Mouse (Mus musculus): ENCODE results near the gene Clk4. TPM values are rescaled to one million over a fixed set of nuclear protein-coding genes. Genes with fewer than 3 reads are reported as not detected.
A peak's percentile ranks its signal among the peaks of the same experiment; 100 is the strongest.

Gene Clk4
- 100 to 1,000 TPM; 111 to 122 TPM for total RNA-seq (2021)
- long read RNA-seq, transcript Clk4-201 (13 exons, 1,949 nt), result major isoform, 5 of 34 reads
- long read RNA-seq, partial matches to known transcripts, result 3 of 34 reads
- long read RNA-seq, other reads (novel, unspliced or antisense), result 24 of 34 reads

- no peak for DNase-seq (ENCODE audit: low spot score in 2 of 2)
Observed at GRCm38 (mm10) chr11:51261680-51262219, at the start of gene Clk4. Gene Clk4 (plus strand): TSS chr11:51261730.

- DNase-seq (ENCODE audit: low spot score in 2 of 2), result no peak
Observed at GRCm38 (mm10) chr11:51214021-51214420, 47.5 kb upstream of the Clk4 start.

- DNase-seq (ENCODE audit: low spot score in 2 of 2), result no peak
Observed at GRCm38 (mm10) chr11:51219396-51219980, 42.0 kb upstream of the Clk4 start.

GRCm38 (mm10) chr11:51220308-51220707, 41.2 kb upstream of the Clk4 start, which contains the start of gene Gm12569:
Gene Gm12569 (plus strand): TSS chr11:51220473.
- no peak for DNase-seq (ENCODE audit: low spot score in 2 of 2)

GRCm38 (mm10) chr11:51227104-51227503, 34.4 kb upstream of the Clk4 start:
- DNase-seq (ENCODE audit: low spot score in 2 of 2), result peak; percentile 16 to 36

GRCm38 (mm10) chr11:51234626-51235025, 26.9 kb upstream of the Clk4 start:
- no peak for DNase-seq (ENCODE audit: low spot score in 2 of 2)

GRCm38 (mm10) chr11:51242897-51243296, 18.6 kb upstream of the Clk4 start:
- no peak for DNase-seq (ENCODE audit: low spot score in 2 of 2)

- no peak for DNase-seq (ENCODE audit: low spot score in 2 of 2)
Observed at GRCm38 (mm10) chr11:51257006-51257405, 4.5 kb upstream of the Clk4 start.

- DNase-seq (ENCODE audit: low spot score in 2 of 2), result peak; percentile 98 to 99
Observed at GRCm38 (mm10) chr11:51262342-51263285, 1.1 kb downstream of the Clk4 start, which contains the start of gene BC049762. Gene BC049762 (minus strand): TSS chr11:51263046.

GRCm38 (mm10) chr11:51263286-51263831, 1.8 kb downstream of the Clk4 start:
- peak; percentile 55 to 73 for DNase-seq (ENCODE audit: low spot score in 2 of 2)

GRCm38 (mm10) chr11:51264352-51264751, 2.8 kb downstream of the Clk4 start:
- DNase-seq (ENCODE audit: low spot score in 2 of 2), result no peak

GRCm38 (mm10) chr11:51265326-51265725, 3.8 kb downstream of the Clk4 start:
- no peak for DNase-seq (ENCODE audit: low spot score in 2 of 2)

GRCm38 (mm10) chr11:51274418-51274817, 12.9 kb downstream of the Clk4 start:
- DNase-seq (ENCODE audit: low spot score in 2 of 2), result no peak

GRCm38 (mm10) chr11:51289564-51290041, 28.1 kb downstream of the Clk4 start, which contains the start of gene Col23a1:
Gene Col23a1 (plus strand): TSS chr11:51289920.
- DNase-seq (ENCODE audit: low spot score in 2 of 2), result peak; percentile 73 to 81

- DNase-seq (ENCODE audit: low spot score in 2 of 2), result peak; percentile 30 to 57
Observed at GRCm38 (mm10) chr11:51290066-51290955, 28.8 kb downstream of the Clk4 start.

- DNase-seq (ENCODE audit: low spot score in 2 of 2), result no peak
Observed at GRCm38 (mm10) chr11:51293956-51294530, 32.5 kb downstream of the Clk4 start.

- DNase-seq (ENCODE audit: low spot score in 2 of 2), result peak; percentile 18 to 43
Observed at GRCm38 (mm10) chr11:51295742-51296141, 34.2 kb downstream of the Clk4 start.

- DNase-seq (ENCODE audit: low spot score in 2 of 2), result no peak
Observed at GRCm38 (mm10) chr11:51298691-51299090, 37.2 kb downstream of the Clk4 start.

GRCm38 (mm10) chr11:51302396-51302795, 40.9 kb downstream of the Clk4 start:
- no peak for DNase-seq (ENCODE audit: low spot score in 2 of 2)

All from layer of hippocampus, postnatal 10 days (tissue).